Mouse (Mus musculus) lung, postnatal 25 days (tissue): ENCODE measurements around the gene Tbxas1.
A peak's percentile ranks its signal among the peaks of the same experiment; 100 is the strongest.

Experiments
- DNase-seq: peaks from one replicate; pipeline ENCODE4 v3.0.0; 2022; ENCODE audit warnings: low spot score

Tbxas1 gene

GRCm38 (mm10) chr6:38995774-38996173, 120.6 kb downstream of the Tbxas1 start:
- no peak for DNase-seq

DNA sequence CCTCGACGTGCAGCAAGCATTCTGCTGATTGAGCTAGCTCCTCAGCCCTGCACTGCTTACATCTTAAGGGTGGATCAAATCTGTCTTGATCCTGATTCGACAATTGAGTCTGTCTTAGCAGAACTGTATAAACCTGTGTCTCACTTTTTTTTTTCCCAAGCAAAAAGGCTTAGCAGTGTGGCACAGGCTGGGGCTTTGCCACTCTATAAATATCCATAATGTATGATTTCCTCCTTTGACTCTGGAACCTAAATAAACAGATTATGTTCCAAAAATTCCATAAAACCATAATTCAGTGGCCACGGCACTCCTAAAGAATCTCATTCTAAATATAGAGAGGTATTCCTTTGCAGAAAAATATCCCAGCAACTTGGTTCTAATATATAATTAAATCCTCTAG, 122.6 kb downstream of the Tbxas1 start:
- no peak for DNase-seq

DNA sequence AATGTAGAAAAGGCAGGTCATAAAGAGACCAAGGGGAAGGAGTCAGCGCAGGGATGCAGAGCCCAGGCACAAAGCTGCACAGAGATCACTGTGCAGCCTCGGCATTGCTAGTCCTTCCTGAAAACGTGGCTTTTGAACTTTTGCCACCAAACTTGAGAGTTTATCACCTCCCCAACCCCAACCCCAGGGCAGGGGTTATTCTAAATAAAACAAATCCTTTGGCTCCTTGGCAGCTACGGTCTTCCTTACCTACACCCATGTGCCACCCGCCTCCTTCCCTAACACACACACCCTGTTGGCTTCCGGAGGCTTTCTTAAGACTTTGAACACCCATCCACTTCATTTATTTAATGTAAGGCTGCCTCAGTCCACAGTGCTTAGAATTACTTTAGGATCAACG, 127.9 kb downstream of the Tbxas1 start:
- DNase-seq = no peak

GRCm38 (mm10) chr6:39004003-39004473, 128.8 kb downstream of the Tbxas1 start:
- DNase-seq = peak; percentile 12

DNA sequence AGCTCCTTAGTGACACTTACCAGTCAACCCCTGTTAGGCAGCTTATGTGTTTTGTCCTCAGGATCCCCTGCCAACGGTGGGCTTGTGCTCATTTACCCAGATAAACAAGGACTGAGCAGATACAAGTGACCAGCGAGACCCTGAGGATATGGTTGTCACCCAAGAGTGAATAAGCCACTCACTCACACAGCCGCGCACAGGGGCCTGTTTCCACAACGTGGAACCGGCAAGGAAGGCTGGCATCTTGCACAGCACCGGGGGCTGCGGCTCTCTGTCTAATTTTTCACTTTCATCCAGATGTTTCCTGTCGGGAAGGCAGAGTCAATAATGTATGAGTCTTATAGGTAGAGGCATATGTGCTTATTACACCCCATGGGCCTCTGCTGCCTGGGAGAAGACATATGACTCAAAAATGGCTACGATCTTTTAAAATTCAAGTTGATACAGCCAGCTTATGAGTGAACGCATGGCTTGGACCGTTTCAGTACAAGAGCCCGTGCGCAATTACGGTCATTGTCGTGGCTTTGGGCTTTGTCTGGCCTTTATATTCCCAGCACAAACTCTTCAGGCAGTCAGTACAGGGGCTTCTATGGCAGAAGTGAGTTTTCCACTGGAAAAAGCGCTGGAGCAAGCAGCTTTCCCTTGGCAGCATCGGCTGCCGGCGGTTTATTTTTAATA, 130.2 kb downstream of the Tbxas1 start:
- DNase-seq = no peak

- DNase-seq = no peak
These were observed 130.9 kb downstream of the Tbxas1 start for GRCm38 (mm10) chr6:39005945-39006572.

DNA sequence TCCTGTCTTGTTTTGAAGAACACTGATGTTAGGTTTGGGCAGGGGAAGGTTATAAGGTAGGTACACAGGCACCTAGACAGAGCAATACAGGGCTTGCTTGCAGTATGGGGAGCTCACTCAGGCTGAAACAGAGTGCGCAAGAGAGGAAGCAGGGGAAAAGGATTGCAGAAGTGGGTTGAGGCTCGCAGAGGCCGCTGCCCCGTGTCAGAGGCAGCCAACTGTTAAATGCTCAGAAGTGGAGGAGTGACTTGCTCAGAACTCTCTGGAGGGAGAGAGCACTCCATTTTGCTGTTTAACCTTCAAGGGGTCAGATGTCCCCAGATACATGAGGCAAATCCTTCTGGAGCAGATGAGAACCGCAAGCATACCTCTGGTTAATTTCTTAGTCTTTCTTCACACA, 132.0 kb downstream of the Tbxas1 start:
- peak; percentile 42 for DNase-seq

DNA sequence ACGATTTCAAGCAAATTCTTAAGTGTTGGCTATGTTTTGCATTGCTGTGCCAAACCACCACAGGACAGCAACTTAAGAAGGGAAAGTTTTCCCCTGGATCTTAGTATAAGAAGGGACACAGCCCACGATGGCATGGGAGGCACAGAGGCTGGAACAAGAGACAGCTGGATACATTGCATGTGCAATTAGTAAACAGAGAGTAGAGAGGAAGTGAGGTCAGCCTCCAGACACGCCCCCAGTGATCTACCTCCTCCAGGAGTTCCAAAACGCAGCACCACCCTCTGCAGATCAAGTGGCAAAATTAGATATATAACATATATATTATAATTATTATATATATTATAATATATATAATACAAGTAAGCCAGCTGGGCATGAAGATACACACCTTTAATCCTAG, 132.9 kb downstream of the Tbxas1 start:
- no peak for DNase-seq

DNA sequence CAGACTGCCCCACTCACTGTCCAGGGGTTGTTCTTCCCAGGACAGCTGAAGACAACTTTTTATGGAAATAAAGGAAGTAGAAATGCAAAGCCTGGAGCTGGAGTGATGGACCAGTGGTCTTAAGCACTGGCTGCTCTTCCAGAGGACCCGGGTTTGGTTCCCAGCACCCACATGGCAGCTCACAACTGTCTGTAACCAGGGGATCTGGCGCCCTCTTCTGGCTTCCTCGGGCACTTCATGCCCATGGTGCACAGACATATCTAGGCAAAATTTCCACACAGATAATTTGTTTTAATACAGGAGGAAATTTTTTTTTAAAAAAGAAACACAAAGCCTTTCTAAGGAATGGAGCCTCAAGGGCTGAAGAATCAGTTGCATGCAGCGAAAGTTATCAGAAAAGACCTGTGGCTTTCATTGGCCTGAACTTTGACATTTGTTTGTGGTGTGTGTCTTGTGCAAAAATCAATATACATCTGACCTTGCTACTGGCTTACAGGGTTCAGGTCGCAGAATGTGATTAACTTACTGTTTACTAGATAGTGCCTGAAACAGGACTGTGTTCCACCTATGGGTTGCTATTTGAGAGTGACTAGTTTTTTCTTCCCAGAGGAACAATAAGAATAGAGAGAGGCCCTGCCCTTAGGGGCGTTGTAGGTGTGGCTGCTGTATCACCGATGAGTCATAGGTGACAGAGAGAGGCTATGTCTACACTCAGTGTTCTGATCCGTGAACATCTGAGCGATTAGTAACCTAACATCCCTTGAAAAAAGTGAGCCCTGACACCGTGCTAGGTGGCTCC, 138.0 kb downstream of the Tbxas1 start:
- DNase-seq = no peak

DNA sequence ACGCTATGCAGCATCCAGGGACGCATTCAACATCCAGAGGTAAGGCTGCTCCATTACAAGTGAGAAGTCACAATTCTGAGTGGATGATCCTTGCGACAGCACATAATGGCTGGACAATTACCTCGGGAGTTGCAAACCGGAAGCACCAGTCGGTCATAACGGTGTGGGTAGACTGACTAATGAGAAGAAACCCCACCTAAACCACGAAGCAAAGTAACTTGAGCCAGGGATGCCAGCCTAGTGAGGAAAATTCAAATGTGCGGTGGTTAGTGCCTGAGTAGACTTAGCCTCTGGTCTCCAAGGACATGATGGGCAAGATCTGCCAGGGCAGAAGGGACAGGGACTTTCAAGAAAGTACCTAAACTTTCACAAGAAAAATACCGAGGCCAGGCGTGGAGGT, 142.7 kb downstream of the Tbxas1 start:
- DNase-seq = no peak

DNA sequence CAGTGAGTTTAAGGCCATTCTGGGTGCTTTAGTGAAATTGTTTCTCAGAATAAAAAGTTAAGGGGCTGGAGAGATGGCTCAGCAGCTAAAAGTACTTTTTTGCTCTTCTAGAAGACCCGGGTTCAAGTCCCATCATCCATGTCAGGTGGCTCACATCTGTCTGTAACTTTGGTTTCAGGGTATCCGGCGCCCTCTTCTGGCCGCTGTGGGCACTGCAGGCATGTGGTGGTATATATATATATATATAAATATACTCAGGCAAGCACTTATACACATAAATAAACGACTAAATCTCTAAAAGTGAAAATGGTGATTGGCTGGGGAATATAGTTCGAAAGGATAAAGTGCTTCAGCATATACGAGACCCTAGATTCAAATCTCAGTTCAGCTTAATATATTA, 143.6 kb downstream of the Tbxas1 start:
- no peak for DNase-seq

- DNase-seq = no peak
These were observed 144.0 kb downstream of the Tbxas1 start for GRCm38 (mm10) chr6:39019219-39019618.

GRCm38 (mm10) chr6:39021909-39022308, 146.7 kb downstream of the Tbxas1 start:
- no peak for DNase-seq

DNA sequence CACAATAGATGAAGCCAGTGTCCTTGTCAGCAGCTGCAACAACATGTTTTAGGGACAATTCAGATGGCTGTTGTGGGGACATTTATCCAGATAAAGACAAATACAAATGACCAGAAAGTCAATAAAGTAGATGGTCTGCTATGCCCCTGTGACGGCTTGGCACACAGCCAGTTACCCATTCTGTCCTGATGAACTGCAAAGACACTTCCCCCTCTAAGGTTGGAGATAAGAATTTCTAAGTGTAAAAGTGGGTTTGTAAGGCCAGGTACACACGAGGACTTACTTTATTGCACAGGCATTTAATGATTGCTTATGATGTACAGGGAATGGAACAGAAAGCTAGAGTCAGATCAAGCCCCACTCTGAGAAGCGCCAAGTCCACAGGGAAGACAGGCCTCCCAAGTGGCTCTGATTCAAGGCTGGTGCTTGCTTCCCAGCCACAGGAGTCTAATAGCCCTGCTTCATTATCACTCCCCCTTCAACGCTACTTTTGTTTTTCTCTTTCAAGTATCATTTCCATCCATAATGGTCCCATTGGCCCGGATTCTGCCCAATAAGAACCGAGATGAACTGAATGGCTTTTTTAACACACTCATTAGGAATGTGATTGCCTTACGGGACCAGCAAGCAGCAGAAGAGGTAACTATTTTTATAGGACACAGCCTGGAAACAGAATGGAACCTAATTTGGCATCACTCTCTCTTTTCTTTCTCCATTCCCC, 147.4 kb downstream of the Tbxas1 start:
- DNase-seq = no peak

GRCm38 (mm10) chr6:39024631-39025030, 149.4 kb downstream of the Tbxas1 start:
- DNase-seq = no peak

DNA sequence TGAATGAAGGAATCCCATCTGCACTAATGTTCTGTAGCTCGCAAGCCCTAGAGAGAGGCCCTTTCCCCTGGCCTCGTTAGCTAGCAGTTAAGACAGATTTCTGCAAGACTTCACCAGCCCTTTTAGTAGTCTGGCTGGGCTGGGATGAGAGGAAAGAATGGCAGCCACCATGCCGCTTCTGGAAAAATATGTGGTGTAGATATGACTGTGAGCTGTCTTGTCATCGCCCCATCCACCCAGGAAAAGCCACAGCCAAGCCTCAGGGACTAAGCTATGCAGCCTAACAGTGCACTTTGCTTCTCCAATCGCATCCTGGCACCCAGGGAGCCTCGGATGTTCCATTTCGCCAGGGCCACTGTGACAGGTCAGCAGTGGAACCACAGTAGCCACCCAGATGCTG, 149.8 kb downstream of the Tbxas1 start:
- DNase-seq = no peak

GRCm38 (mm10) chr6:39030714-39031113, 155.5 kb downstream of the Tbxas1 start:
- DNase-seq = no peak

- DNase-seq = no peak
These were observed 158.5 kb downstream of the Tbxas1 start for GRCm38 (mm10) chr6:39033676-39034075.

DNA sequence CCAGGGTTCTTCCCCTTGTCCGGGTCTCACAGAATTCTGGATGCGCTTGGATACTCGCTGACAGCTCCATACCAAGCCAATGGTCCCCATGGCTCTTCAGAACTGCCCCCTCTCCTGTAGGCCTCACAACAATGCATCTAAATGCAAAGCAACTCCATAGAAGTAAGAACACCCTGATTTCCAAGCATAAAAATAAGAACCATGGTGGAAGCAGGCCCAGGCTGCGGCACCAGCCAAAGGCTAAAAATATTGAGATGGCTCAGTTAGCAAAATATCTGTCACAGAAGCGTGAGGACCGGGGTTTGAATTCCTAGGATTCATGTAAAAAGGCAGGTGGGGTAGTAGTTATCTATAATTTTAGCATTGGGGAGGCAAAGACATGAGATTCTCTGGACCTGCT, 159.8 kb downstream of the Tbxas1 start:
- DNase-seq = no peak

- DNase-seq = no peak
These were observed 161.0 kb downstream of the Tbxas1 start for GRCm38 (mm10) chr6:39036204-39036603.

DNA sequence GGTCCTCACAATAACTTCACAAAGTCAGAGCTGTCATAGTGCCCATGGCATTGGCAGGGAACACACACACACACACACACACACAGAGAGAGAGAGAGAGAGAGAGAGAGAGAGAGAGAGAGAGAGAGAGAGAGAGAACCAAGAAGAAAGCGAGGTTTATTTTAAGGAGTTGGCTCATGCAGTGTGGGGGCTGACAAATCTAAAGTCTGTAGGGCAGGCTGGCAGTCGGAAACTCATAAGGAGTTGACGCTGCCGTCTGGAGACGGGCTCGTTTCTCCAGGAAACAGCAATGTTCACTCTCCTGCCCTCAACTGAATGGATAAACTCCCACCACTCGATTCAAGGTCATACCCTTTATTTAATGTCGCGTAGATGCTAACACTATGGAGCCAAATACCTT, 165.2 kb downstream of the Tbxas1 start:
- DNase-seq = no peak

DNA sequence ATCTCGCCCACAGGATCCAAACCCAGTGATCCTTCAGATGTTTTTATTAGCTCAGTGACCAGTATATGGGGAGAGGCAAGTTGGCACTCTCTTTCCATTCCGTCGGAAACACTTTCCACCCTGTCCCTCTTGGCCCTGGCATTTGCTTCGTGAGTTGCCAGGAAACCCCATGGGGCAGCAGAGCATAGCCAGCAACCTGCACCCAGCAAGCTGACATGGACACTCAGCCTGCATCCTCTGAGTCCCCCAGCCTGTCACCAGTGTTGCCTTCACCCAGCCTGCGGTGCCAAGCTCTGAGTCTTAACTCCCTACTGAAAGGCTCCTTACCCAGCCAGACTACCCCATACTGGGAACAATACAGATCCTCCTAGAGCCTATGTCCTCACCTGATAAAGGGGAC, 173.9 kb downstream of the Tbxas1 start:
- DNase-seq = no peak
